Mouse (Mus musculus): Measurements from ENCODE around the gene Fanci.
A peak's percentile ranks its signal among the peaks of the same experiment; 100 is the strongest.

GRCm38 (mm10) chr7:79466053-79466901, 74.5 kb downstream of the Fanci start, which contains the start of gene Polg:
- TF ChIP-seq CTCF (conservative IDR thresholded peaks at IDR 0.05; ENCODE audit: insufficient read depth, insufficient read length, low read depth, low read length) (no peak), POLR2A (IDR thresholded peaks at IDR 0.05; ENCODE audit: low read depth, low read length) (peak; percentile 73)

Measured in kidney, adult 2 months (tissue).